Mouse (Mus musculus) frontal cortex, postnatal 25 days (tissue): ENCODE data around the gene Tas1r3.

Experiments
- DNase-seq, 2 experiments: peaks; one replicate each; pipeline ENCODE4 v3.0.0; 2022; ENCODE audit warnings: low spot score in 2 of 2

Tas1r3 gene

GRCm38 (mm10) chr4:155841651-155842270 is 21.4 kb downstream of the Tas1r3 start:
- no peak for DNase-seq

DNA sequence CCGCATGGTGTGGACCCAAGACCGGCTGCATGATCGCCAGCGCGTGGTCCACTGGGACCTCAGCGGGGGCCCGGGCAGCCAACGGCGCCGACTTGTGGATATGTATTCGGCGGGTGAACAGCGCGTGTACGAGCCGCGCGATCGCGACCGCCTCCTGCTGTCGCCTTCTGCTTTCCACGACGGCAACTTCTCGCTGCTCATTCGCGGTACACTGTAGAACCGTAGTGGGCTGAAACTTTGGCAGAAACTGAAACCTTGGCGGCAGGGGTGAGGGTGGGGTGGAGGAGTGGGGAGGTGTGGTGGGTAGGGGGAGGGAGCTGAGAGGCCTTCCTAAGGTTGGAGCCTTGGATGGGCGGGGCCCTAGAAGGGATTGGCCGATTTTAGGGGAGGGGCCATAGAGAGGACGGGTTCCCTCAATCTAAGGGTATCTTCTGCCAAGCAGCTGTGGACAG is 22.1 kb downstream of the Tas1r3 start:
- no peak for DNase-seq

GRCm38 (mm10) chr4:155840076-155841002 is 22.8 kb downstream of the Tas1r3 start:
- DNase-seq: no peak

DNA sequence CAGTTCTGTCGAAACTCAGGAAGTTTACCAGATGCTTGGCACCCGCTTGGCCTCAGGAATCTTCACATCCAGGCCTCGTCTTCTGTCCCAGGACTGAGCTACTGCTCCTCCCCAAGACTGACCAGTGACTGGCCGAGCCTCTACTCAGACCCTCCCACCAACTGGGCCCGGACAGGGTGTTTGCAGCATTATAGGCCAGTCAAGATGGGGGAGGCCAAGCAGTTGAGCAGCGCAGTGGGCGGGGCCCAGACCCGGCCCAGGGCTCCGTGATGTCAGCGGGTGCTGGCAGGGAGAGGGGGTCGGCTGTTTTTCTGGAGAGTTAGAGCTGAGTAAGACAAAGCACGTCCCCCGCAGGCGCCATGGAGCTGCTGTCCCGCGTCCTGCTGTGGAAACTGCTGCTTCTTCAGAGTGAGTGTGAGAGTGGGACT is 23.7 kb downstream of the Tas1r3 start, which contains the start of gene Mxra8:
Mxra8 (plus strand) TSS at position 198 of the 428 bp plus-strand sequence.
- no peak for DNase-seq

GRCm38 (mm10) chr4:155838187-155839153 is 24.7 kb downstream of the Tas1r3 start:
- no peak for DNase-seq

DNA sequence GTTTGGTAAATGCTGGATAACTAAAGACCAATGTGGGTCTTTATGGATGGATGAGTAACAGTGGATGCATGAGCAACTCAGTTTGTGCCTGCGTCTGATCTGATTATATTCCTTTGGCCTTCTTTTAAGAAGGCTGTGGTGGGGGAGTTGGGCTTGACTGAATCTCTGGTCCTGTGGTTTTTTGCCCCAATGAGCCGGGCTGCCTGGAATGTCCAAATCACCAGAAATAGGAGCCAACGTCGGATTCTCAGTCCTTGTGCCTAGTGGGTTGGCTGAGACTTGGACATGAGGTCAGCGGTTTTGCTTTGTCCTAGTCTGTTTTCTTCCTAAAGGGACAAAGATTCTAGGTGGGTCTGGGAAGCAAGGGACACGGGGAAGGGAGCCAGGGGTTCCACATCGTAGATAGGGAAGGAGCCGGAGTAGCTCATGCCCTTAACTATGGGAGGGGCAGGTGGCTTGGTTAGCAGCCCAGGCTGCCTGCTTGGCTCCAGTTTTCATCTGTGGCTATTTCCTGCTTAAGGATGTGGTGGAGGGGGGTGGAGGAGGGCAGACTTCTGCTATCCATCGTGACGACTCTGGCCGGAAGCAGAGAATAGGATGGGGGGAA is 25.7 kb downstream of the Tas1r3 start:
- no peak for DNase-seq

GRCm38 (mm10) chr4:155833836-155834235 is 29.3 kb downstream of the Tas1r3 start:
- peak; percentile 37 to 65 for DNase-seq

DNA sequence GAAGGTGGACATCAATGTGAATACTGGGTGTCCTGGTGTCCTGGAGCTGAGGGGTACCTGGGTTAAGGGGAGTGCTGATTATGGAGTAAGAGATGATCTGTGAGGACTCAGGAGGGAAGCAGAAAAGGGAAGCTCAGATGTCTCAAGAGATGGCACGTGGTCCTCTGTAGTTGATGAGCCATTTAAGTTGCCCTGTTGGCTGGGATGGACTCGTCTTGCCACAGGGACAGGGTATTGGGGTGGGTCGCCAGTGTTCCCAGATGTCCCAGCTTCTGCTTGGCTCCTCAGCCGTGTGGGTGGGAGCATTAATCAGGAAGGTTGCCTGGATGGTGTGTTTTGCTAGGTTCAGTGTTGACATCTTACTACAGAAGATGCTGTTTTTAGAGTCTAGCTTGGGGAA is 29.9 kb downstream of the Tas1r3 start:
- DNase-seq: no peak

GRCm38 (mm10) chr4:155832321-155832720 is 30.8 kb downstream of the Tas1r3 start:
- no peak for DNase-seq

- no peak for DNase-seq
Observed at GRCm38 (mm10) chr4:155831831-155832230, 31.3 kb downstream of the Tas1r3 start.

DNA sequence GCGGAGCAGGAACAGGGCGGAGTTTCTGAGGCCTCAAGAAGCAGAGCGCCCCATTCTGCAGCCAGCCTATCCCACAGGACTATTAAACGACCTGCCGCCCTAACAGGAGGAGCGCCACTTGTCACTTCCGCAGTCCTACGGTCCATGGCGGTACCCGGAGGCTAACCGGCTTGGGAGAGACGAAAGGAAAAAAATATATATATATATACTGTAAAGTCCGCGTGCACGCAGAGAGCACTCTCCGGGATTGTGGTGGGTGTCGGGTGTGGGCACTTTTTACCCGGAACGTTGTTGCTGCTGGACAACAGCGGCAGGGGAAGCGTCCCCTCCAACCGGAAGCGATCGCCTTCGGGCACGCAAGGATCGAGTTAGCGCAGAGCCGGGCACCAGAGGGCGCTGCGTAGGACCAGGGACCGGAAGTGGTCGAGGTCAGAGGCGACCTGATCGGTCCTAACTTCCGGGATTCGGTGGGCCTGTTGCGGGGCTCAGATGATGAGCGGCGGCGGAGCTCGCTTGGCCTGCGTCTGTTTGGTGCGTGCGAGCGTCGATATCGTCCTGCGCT is 31.9 kb downstream of the Tas1r3 start, which contains the start of gene Aurkaip1:
Aurkaip1 (plus strand) TSS at position 68 of the 562 bp plus-strand sequence.
- DNase-seq: peak; percentile 95

DNA sequence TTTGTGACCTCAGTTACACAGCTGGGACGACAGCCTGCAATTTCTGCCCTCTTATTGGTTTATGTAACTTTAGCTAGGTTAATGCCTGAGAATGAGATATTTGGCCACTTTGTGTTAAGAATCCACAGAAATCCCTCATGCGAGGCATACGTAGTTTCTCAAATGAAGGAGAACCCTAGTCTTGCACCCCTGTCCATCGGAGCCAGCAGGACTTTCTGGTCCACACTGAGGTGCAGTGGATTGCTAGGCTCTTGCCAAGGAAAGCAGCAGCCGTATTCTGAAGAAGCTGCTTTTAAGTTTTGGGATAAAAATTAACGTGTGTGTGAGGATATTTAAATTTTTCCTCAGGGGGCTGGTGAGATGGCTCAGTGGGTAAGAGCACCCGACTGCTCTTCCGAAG is 32.6 kb downstream of the Tas1r3 start:
- no peak for DNase-seq

DNA sequence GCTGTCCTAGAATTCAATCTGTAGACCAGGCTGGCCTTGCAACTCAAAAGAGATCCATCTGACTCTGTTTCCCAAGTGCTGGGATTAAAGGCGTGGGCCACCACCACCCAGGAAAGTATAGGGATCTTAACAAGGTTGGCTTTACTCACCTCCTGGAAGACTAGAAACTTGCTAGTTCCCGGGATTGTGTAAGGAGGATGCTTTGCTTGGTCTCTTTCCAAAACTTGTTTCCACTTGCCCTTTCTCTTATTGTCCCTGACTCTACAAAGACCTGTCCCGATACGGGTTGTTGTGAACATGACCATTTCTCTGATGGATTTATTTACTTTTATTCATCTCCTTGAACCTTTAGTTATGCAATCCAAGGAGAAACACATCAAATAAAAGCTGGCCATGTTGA is 33.3 kb downstream of the Tas1r3 start:
- no peak for DNase-seq

DNA sequence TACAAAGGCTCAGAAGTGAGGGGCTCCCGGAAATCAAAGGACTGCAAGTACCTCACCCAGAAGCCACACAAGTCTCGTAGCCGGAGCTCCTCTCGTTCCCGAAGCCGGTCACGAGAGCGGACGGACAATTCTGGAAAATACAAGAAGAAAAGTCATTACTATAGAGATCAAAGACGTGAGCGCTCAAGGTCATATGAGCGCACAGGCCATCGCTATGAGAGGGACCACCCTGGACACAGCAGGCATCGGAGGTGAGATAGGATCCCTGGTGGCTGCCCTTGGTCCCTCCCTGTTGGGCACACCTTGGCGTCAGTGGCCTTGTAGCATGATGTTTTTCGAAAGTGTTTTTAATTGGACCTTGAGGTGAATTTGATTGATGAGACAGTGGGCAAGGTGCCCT is 39.7 kb downstream of the Tas1r3 start:
- DNase-seq: no peak

DNA sequence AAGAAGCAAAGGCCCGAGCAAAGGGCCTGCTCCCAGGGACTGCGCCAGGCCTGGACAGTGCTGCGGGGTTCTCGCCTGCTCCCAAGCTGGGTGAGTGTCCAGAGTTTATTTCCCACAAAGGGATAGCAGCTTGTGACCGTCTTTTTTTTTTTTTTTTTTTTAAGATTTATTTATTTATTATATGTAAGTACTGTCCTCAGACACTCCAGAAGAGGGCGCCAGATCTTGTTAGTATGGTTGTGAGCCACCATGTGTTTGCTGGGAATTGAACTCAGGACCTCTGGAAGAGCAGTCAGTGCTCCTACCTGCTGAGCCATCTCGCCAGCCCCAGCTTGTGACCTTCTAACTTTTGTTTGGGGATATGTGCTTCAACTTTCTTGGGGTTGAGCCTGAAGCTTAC is 42.1 kb downstream of the Tas1r3 start:
- no peak for DNase-seq

- no peak for DNase-seq
Observed at GRCm38 (mm10) chr4:155817533-155817932, 45.6 kb downstream of the Tas1r3 start.

DNA sequence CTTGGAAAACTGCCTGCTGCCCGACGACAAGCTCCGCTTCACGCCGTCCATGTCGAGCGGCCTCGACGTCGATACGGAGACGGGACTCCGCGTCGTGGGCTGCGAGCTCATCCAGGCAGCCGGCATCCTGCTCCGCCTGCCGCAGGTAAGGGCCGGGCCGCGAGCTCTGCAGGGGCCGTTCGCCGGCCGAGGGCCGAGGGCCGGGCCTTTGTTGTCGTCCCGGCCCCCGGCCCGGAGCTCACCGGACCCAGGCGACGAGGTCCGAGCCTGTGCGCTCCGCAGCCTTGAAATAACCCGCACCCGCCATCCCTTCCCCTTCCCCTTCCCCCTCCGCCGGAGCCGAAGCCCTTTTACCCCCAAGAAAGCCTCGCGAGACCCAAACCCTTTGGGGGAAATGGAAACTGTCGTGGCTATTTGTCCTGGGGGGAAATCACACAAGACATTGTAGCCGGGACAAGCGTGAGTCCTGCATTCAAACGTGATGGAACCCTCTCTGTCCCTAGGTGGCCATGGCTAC is 50.4 kb downstream of the Tas1r3 start:
- DNase-seq: no peak

DNA sequence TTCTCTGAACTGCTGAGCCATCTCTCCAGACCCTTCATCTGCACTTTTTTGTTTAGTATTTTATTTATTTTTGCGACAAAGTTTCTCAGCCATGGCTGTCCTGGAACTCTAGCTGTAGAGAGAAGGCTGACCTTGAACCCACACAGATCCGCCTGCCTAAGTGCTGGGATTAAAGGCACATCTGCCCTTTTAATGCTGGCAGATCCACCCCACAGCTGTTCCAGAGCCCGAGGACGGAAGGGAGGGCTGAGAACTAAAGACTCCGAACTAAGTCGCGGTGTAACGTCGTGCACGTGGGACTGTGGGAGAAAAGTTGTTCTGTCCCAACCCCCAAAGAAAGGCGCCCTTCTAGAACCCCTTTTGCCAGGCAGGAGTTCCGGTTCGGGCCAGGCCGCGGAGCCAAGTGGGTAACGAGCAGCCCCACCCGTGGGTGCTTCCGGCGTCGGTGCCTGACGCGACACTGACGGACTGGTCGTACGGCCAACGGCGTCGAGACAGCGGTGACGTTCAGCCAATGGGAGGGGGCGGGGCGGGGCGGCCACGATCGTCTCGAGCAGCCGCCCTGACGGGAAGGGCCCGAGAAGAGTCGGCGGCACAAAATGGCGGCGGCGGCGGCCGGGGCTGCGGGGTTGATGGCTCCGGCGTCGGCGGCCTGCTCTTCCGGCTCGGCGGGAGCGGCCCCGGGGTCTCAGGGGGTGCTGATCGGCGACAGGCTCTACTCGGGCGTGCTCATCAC is 51.1 kb downstream of the Tas1r3 start, which contains the start of gene Ccnl2:
Ccnl2 (plus strand) TSS at position 561 of the 736 bp plus-strand sequence.
- DNase-seq: peak; percentile 71 to 84
